20 mouse cellular contexts compared by ENCODE assay signal in the genomic region with DNA sequence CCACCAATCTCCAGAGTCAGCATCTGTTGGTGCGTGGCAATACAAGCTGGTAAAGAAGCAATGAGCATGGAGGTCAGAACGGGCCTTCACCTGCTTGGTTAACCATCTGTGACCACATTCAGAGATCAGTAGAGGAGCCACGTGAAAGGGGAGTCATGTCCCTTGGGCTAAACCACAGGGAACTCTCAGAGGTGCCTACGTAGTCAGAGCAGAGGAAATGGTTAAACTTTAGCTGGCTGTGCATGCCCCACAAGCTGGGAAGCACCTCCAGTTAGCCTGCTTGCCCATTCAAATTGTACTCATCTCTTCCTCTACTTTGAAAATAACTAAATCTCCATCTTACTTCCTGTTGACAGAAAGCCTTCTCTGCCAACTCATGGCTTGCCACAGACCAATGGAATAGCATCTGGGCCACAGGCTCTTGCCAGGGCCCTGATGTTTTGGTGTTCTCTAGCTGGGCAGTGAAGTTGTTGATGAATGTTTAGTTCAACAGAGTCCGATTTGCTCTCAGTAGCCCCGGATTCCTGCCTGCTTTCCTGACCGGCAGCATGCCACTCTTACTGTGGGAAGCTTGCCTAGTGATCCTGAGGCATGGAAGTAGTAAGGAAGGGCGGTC. TPM values are rescaled to one million over a fixed set of nuclear protein-coding genes. Genes with fewer than 3 reads are reported as not detected.
A peak's percentile ranks its signal among the peaks of the same experiment; 100 is the strongest.
DNase-seq lines count a peak whose midpoint lies in the region; ATAC-seq and TF ChIP-seq lines count a peak whose summit lies in the region.
"Had no signal": no experiment of that assay in that cellular context is flagged by ENCODE, and none has a peak within 500 bp of the region (broad histone marks: within the 10 kb centered on the region; RNA-seq: fewer than 3 reads in every experiment).

No protein-coding gene starts in this region.

- ATAC-seq in hematopoietic stem cell, adult 5-6 weeks (replicated peaks in 1 of 2; ENCODE audit: insufficient read depth in 1 of 2, low FRiP score in 2 of 2, low TSS enrichment in 1 of 2, low read depth in 1 of 2, poor library complexity in 2 of 2, severe bottlenecking in 2 of 2) = peak; percentile 35 to 40
- ATAC-seq in kidney, embryonic 15.5 days (replicated peaks; ENCODE audit: low FRiP score) = peak; percentile 85
- no peak for ATAC-seq in heart, embryonic 12.5 days (ENCODE audit: insufficient number of reproducible peaks, low FRiP score)
- ATAC-seq: lung, postnatal 0 days had no signal

- 60% methylated on average over 8 of the region's 8 CpGs for WGBS in kidney, embryonic 15.5 days
- whole genome bisulfite sequencing in heart, embryonic 12.5 days = 78% methylated on average over 8 of the region's 8 CpGs

- no peak for TF ChIP-seq CTCF in left cerebral cortex, adult 2 months (IDR thresholded peaks at IDR 0.05)

- no peaks in the 10 kb centered on the region for H3K36me3 ChIP-seq in kidney, embryonic 15.5 days
- no peaks in the 10 kb centered on the region for H3K36me3 ChIP-seq in heart, embryonic 12.5 days
- H3K36me3 ChIP-seq: embryonic facial prominence, embryonic 12.5 days; G1E; heart, embryonic 13.5 days; limb, embryonic 10.5 days; neural tube, embryonic 13.5 days had no signal

- H3K27me3 ChIP-seq in kidney, embryonic 15.5 days = peaks cover 8% of the 10 kb centered on the region; the same call in 1 of the 2 replicates
- H3K27me3 ChIP-seq in heart, embryonic 12.5 days (replicated peaks) = peaks cover 5% of the 10 kb centered on the region

- no peaks in the 10 kb centered on the region for H3K9me3 ChIP-seq in kidney, embryonic 15.5 days (replicated peaks)
- no peaks in the 10 kb centered on the region for H3K9me3 ChIP-seq in heart, embryonic 12.5 days (replicated peaks)
- H3K9me3 ChIP-seq: embryonic facial prominence, embryonic 12.5 days; G1E; heart, embryonic 13.5 days; limb, embryonic 10.5 days; neural tube, embryonic 13.5 days had no signal

- no peak for DNase-seq in left cerebral cortex, adult 2 months (ENCODE audit: extremely low spot score in 1 of 2, low spot score in 2 of 2)
- no peak for DNase-seq in left cerebral cortex, adult 11 months (ENCODE audit: low spot score)
- DNase-seq in cerebellum, adult 9-11 months = no peak
- DNase-seq in right cerebral cortex, postnatal 10 days (ENCODE audit: low spot score in 2 of 2) = no peak
- DNase-seq: adrenal gland, postnatal 25 days; cerebellum, postnatal 10 days; gastrocnemius, postnatal 10 days; heart, postnatal 4 days; thymus, adult 2 months had no signal

- 0 out of 2 replicates have a peak overlapping the region, but pooled peaks have one; percentile 24 for H3K27ac ChIP-seq in left cerebral cortex, adult 2 months
- H3K27ac ChIP-seq in kidney, embryonic 15.5 days = peak overlapping the region; percentile 37; the same call in 1 of the 2 replicates
- H3K27ac ChIP-seq in heart, embryonic 12.5 days (ENCODE audit: poor library complexity, severe bottlenecking) = no peak overlapping the region
- H3K27ac ChIP-seq: embryonic facial prominence, embryonic 12.5 days; heart, embryonic 13.5 days; limb, embryonic 10.5 days; liver, embryonic 14.5 days; neural tube, embryonic 13.5 days had no signal

- H3K9ac ChIP-seq in kidney, embryonic 15.5 days = no peak overlapping the region
- H3K9ac ChIP-seq in heart, embryonic 12.5 days = no peak overlapping the region
- H3K9ac ChIP-seq: embryonic facial prominence, embryonic 12.5 days; heart, embryonic 13.5 days; liver, embryonic 14.5 days; neural tube, embryonic 13.5 days had no signal

- no peak overlapping the region for H3K4me3 ChIP-seq in left cerebral cortex, adult 2 months
- no peak overlapping the region for H3K4me3 ChIP-seq in kidney, embryonic 15.5 days (replicated peaks)
- no peak overlapping the region for H3K4me3 ChIP-seq in heart, embryonic 12.5 days
- H3K4me3 ChIP-seq: embryonic facial prominence, embryonic 12.5 days; heart, embryonic 13.5 days; limb, embryonic 10.5 days; megakaryocyte, embryonic 14.5 days; neural tube, embryonic 13.5 days had no signal

- H3K4me2 ChIP-seq in kidney, embryonic 15.5 days = no peak overlapping the region
- H3K4me2 ChIP-seq in heart, embryonic 12.5 days = no peak overlapping the region
- H3K4me2 ChIP-seq: embryonic facial prominence, embryonic 12.5 days; heart, embryonic 13.5 days; neural tube, embryonic 13.5 days had no signal

- H3K4me1 ChIP-seq in kidney, embryonic 15.5 days = peaks cover 8% of the 10 kb centered on the region; the same call in 1 of the 2 replicates
- H3K4me1 ChIP-seq in heart, embryonic 12.5 days (replicated peaks) = peaks cover 29% of the 10 kb centered on the region
- H3K4me1 ChIP-seq: embryonic facial prominence, embryonic 12.5 days; limb, embryonic 10.5 days had no signal

- intact Hi-C loops in left cerebral cortex, adult 2 months (cut with DNase I) = no loop called here

RNA-seq across cellular contexts. Expression of gene Prkag2, which starts 7.7 kb away (rescaled TPM):
- total RNA-seq in left cerebral cortex, adult 2 months (2021) = 100 to 1,000 TPM; 113 to 118 TPM
- 75.0 and 99.7 TPM in 2 replicates for total RNA-seq in hematopoietic stem cell, adult 5-6 weeks (2017)
- 38.2 and 40.3 TPM in 2 replicates for polyA plus RNA-seq in kidney, embryonic 15.5 days (2015; fragmentation: Nextera tagmentation; extraction: Ambion mirVana)
- 105 and 107 TPM in 2 replicates for polyA plus RNA-seq in heart, embryonic 12.5 days (2016; fragmentation: Nextera tagmentation; extraction: Ambion mirVana)
- total RNA-seq: G1E had no signal
- polyA plus RNA-seq: G1E had no signal
